Mouse (Mus musculus) adrenal gland, postnatal 4 days (tissue): ENCODE data around the gene Ifng. TPM values are rescaled to one million over a fixed set of nuclear protein-coding genes. Genes with fewer than 3 reads are reported as not detected.

ENCODE experiments used
- DNase-seq, 2 experiments: peaks; one replicate each; pipeline ENCODE4 v3.0.0; 2021 to 2022; ENCODE audit warnings: low spot score in 2 of 2, mixed read lengths in 2 of 2
- total RNA-seq, 2 experiments: library from RNA; stranded (reverse); gene quantifications; 2 replicates each; pipeline ENCODE4 v1.2.3; 2021

Gene Ifng
- total RNA-seq, 2 experiments from 2014 or later = not detected

GRCm38 (mm10) chr10:118479244-118479643 lies 38.4 kb downstream of the Ifng start:
- no peak for DNase-seq

- no peak for DNase-seq
These were observed 39.3 kb downstream of the Ifng start for GRCm38 (mm10) chr10:118480118-118480517.

- no peak for DNase-seq
These were observed 39.9 kb downstream of the Ifng start for GRCm38 (mm10) chr10:118480793-118481192.

DNA sequence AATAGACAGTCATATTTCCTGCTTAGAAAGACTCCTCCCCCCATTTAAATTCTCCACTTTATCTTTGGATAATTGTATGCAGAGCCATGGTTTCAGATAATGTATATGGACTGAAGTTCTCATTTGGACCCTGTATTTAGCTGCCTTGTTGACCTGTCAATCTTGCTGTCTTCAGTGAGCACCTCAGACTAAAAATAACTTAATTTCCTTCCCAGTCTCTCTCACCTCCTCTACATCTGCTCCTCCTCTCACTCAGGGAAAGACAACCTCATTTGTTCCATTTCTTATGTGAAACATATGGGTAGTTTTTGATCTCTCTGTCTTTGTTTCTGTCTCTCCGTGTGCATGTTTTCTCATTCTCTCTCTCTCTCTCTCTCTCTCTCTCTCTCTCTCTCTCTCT lies 53.3 kb downstream of the Ifng start:
- no peak for DNase-seq

GRCm38 (mm10) chr10:118495362-118495761 lies 54.5 kb downstream of the Ifng start:
- no peak for DNase-seq

Other genes with a start within 250 kb of the Ifng start
- gene Il22, start 236.1 kb upstream of the Ifng start, total RNA-seq = not detected
- gene Gm32717, start 200.3 kb upstream of the Ifng start, total RNA-seq = under 1 TPM; 0.59 to 0.68 TPM
- under 1 TPM; 0.59 to 0.68 TPM for gene Gm32802, start 182.4 kb upstream of the Ifng start, total RNA-seq
- not detected for gene Iltifb, start 146.0 kb upstream of the Ifng start, total RNA-seq
- gene Gm9040, start 114.1 kb upstream of the Ifng start, total RNA-seq = not detected
- gene Gm9044, start 108.6 kb upstream of the Ifng start, total RNA-seq = not detected
- gene Gm9045, start 103.2 kb upstream of the Ifng start, total RNA-seq = under 1 TPM in 1 of 2 experiments, not detected in 1; 0.14 TPM
- not detected for gene Gm9046, start 97.8 kb upstream of the Ifng start, total RNA-seq
- gene Gm9048, start 92.4 kb upstream of the Ifng start, total RNA-seq = under 1 TPM in 1 of 2 experiments, not detected in 1; 0.23 TPM
- gene Gm9049, start 86.9 kb upstream of the Ifng start, total RNA-seq = under 1 TPM in 1 of 2 experiments, not detected in 1; 0.14 TPM